Mouse (Mus musculus) liver, adult (tissue): Measurements from ENCODE around the gene Sufu.
A peak's percentile ranks its signal among the peaks of the same experiment; 100 is the strongest.

Experiments used
- GATA4 ChIP-seq: IDR thresholded peaks from 2 replicates; pipeline ENCODE4 v1.6.1; 2014; ENCODE audit warnings: mild to moderate bottlenecking, low read length; ENCODE audit not compliant: insufficient replicate concordance

Sufu gene

GRCm38 (mm10) chr19:46374477-46375088 is 22.1 kb upstream of the Sufu start:
- TF ChIP-seq GATA4, result no peak

GRCm38 (mm10) chr19:46375489-46375888 is 21.2 kb upstream of the Sufu start:
- no peak for TF ChIP-seq GATA4

GRCm38 (mm10) chr19:46375891-46376290 is 20.8 kb upstream of the Sufu start:
- no peak for TF ChIP-seq GATA4

- TF ChIP-seq GATA4, result no peak
Measured at GRCm38 (mm10) chr19:46382275-46382674, 14.4 kb upstream of the Sufu start.

GRCm38 (mm10) chr19:46389872-46390271 is 6.8 kb upstream of the Sufu start:
- TF ChIP-seq GATA4, result no peak

GRCm38 (mm10) chr19:46392018-46392417 is 4.7 kb upstream of the Sufu start:
- no peak for TF ChIP-seq GATA4

- TF ChIP-seq GATA4, result no peak
Measured at GRCm38 (mm10) chr19:46394712-46395108, 2.0 kb upstream of the Sufu start.

GRCm38 (mm10) chr19:46395109-46396009 is 1.3 kb upstream of the Sufu start, which contains the start of gene Actr1a:
Gene Actr1a, minus strand, starts transcription at chr19:46395748.
- peak; percentile 31; the same call in 1 of the 2 replicates for TF ChIP-seq GATA4

- TF ChIP-seq GATA4, result no peak
Measured at GRCm38 (mm10) chr19:46396109-46396508, 587 bp upstream of the Sufu start.

GRCm38 (mm10) chr19:46397436-46398001 is 823 bp downstream of the Sufu start:
- TF ChIP-seq GATA4, result no peak

GRCm38 (mm10) chr19:46398401-46398800 is 1.7 kb downstream of the Sufu start:
- no peak for TF ChIP-seq GATA4

GRCm38 (mm10) chr19:46399372-46399771 is 2.7 kb downstream of the Sufu start:
- TF ChIP-seq GATA4, result no peak

GRCm38 (mm10) chr19:46399886-46400285 is 3.2 kb downstream of the Sufu start:
- TF ChIP-seq GATA4, result no peak

- no peak for TF ChIP-seq GATA4
Measured at GRCm38 (mm10) chr19:46400558-46400957, 3.9 kb downstream of the Sufu start.

GRCm38 (mm10) chr19:46404030-46404429 is 7.3 kb downstream of the Sufu start:
- no peak for TF ChIP-seq GATA4
